Mouse (Mus musculus) spleen, adult 2 months (tissue): ENCODE results near the gene Gm5431. TPM values are rescaled to one million over a fixed set of nuclear protein-coding genes. Genes with fewer than 3 reads are reported as not detected.
"Not testable (repeated sequence)": the region's sequence is repeated elsewhere in the genome, so short reads cannot be mapped to it uniquely, and the experiment has no call there.

Experiments used
- DNase-seq, 2 experiments: peaks; one replicate each; pipeline versions ENCODE4 v3.0.0 to v3.0.0-alpha.2; 2012 to 2021; ENCODE audit warnings: low spot score in 2 of 2, low read depth in 1 of 2
- H3K27ac ChIP-seq: fragments of 200-500 bp; 2 replicates; pipeline ENCODE4 v1.5.1; 2012; ENCODE audit warnings: low read length, inconsistent platforms; ENCODE audit not compliant: insufficient read depth
- H3K27me3 ChIP-seq: fragments of 200-500 bp; 2 replicates; pipeline ENCODE4 v1.6.1; 2012; ENCODE audit warnings: mild to moderate bottlenecking, moderate library complexity, low read length, inconsistent platforms; ENCODE audit not compliant: control insufficient read depth, insufficient read depth
- H3K36me3 ChIP-seq: fragments of 200-500 bp; 2 replicates; pipeline ENCODE4 v1.6.1; 2012; ENCODE audit warnings: mild to moderate bottlenecking, low read length, inconsistent platforms; ENCODE audit not compliant: control insufficient read depth, insufficient read depth
- H3K4me1 ChIP-seq: fragments of 200-500 bp; 2 replicates; pipeline ENCODE4 v1.6.1; 2011; ENCODE audit warnings: inconsistent platforms; ENCODE audit not compliant: control insufficient read depth, insufficient read depth, insufficient read length
- H3K4me3 ChIP-seq: fragments of 200-500 bp; 2 replicates; pipeline ENCODE4 v1.5.1; 2011; ENCODE audit warnings: mild to moderate bottlenecking, inconsistent platforms; ENCODE audit not compliant: insufficient read depth, insufficient read length; ENCODE audit errors: extremely low read depth
- CTCF ChIP-seq: fragments of 200-500 bp; IDR thresholded peaks from 2 replicates; pipeline ENCODE4 v1.5.1; 2011; ENCODE audit warnings: mild to moderate bottlenecking, inconsistent platforms; ENCODE audit not compliant: insufficient read depth, insufficient read length, insufficient replicate concordance; ENCODE audit errors: extremely low read depth
- POLR2A ChIP-seq: fragments of 200-500 bp; IDR thresholded peaks from 2 replicates; pipeline ENCODE4 v1.6.1; 2011; ENCODE audit warnings: low read depth, low read length, inconsistent platforms
- WGBS: fragments of 180-500 bp; shearing (Covaris S2); methylation state at CpG from one replicate; pipeline ENCODE4 v1.1.7; 2018; 5-methylcytosine and 5-hydroxymethylcytosine counted together
- polyA plus RNA-seq: library from polyadenylated mRNA; depleted of rRNA; stranded (reverse); fragments of >200 nt; gene quantifications from 2 replicates; pipeline ENCODE4 v1.2.3, GENCODE M21; 2012; rRNA removed

Gene Gm5431
- 0.36 and 0.37 TPM in 2 replicates for polyA plus RNA-seq

DNA sequence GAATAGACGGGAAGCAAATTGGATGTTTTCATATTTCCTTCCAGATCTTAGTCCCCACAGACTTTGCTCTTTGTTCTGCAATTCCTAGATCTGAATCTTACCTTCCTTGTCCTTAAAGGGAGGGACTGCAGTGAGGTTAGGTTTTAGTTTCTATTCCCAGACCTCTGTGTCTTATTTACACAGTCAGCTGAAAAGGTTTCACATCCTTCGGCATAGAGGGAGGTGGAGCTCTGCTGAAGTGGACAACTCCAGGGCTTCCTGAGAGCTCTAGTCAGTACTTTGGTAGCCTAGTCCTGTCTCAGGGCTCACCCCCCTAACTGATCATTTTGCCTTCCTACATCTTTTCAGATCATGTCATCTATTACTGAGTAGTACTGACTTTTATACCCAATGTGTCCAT lies at the start of gene Gm5431:
Gene Gm5431 (minus strand): TSS at position 194 of the 400 bp plus-strand sequence.
- Histone ChIP-seq H3K4me3 (no peak within 1 kb of the TSS; the same call in 1 of the 2 replicates), H3K4me1 (peaks cover 18% of the 10 kb centered on the region), H3K27me3 (no peaks in the 10 kb centered on the region), H3K36me3 (no peaks in the 10 kb centered on the region), H3K27ac (peak within 1 kb of the TSS; percentile 81)
- WGBS: 26% methylated on average over 2 of the region's 2 CpGs
- peak; percentile 21 to 34 for DNase-seq
- no peak; the same call in 1 of the 2 replicates for TF ChIP-seq POLR2A
- TF ChIP-seq CTCF: no peak

- 89% methylated on average over 6 of the region's 6 CpGs for WGBS
- not testable (repeated sequence) for H3K36me3 ChIP-seq, H3K27ac ChIP-seq
These were observed 44.1 kb upstream of the Gm5431 start, which contains the start of gene Psme2b for GRCm38 (mm10) chr11:48946090-48946489. Gene Psme2b, minus strand, starts transcription at chr11:48946190.

GRCm38 (mm10) chr11:48939286-48939685 lies 37.3 kb upstream of the Gm5431 start:
- not testable (repeated sequence) for H3K27ac ChIP-seq, H3K4me1 ChIP-seq, DNase-seq, H3K4me3 ChIP-seq, H3K36me3 ChIP-seq, H3K27me3 ChIP-seq

More at GRCm38 (mm10) chr11:48946090-48946489, 44.1 kb upstream of the Gm5431 start, which contains the start of gene Psme2b:
- H3K27me3 ChIP-seq, H3K4me1 ChIP-seq, H3K4me3 ChIP-seq, DNase-seq: not testable (repeated sequence)

GRCm38 (mm10) chr11:48935291-48935690 lies 33.3 kb upstream of the Gm5431 start:
- H3K27me3 ChIP-seq, H3K27ac ChIP-seq, H3K4me3 ChIP-seq, H3K36me3 ChIP-seq, DNase-seq, H3K4me1 ChIP-seq: not testable (repeated sequence)
- WGBS: 80% methylated on average over 1 of the region's 3 CpGs

- H3K27me3 ChIP-seq, H3K4me3 ChIP-seq, H3K36me3 ChIP-seq, H3K4me1 ChIP-seq, DNase-seq: not testable (repeated sequence)
- WGBS: 54% methylated on average over 1 of the region's 1 CpGs
- H3K27ac ChIP-seq: peak overlapping the region; percentile 43
These were observed 31.9 kb upstream of the Gm5431 start for GRCm38 (mm10) chr11:48933923-48934322.

DNA sequence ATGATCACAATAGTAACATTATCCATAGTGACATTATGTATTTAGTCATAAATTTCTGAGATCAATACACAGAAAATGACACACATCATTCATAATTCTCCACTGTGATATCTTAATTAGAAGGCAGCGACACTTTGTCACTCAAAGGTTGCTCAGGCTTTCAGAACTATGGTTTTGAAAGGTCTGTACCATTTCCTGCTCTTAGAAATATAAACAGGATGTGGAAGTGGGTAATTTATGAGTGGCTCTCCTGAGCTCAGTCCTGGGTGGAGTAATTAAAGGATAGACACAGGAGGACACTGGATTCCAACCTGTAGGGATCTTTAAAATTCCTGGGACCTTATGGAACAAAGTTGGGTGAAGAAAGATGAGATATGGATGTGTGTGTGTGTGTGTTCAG lies 31.4 kb upstream of the Gm5431 start:
- H3K27ac ChIP-seq: peak overlapping the region; percentile 43; the same call in 1 of the 2 replicates
- H3K4me1 ChIP-seq, H3K4me3 ChIP-seq, DNase-seq, H3K36me3 ChIP-seq, H3K27me3 ChIP-seq: not testable (repeated sequence)
- WGBS: 18% methylated on average over 1 of the region's 1 CpGs

- 69% methylated on average over 1 of the region's 1 CpGs for WGBS
- H3K36me3 ChIP-seq, DNase-seq, H3K4me3 ChIP-seq, H3K27ac ChIP-seq, H3K27me3 ChIP-seq: not testable (repeated sequence)
- peaks cover 23% of the 10 kb centered on the region for H3K4me1 ChIP-seq
These were observed 26.1 kb upstream of the Gm5431 start for GRCm38 (mm10) chr11:48928068-48928467.

GRCm38 (mm10) chr11:48926437-48926836 lies 24.4 kb upstream of the Gm5431 start:
- not testable (repeated sequence) for DNase-seq, H3K27me3 ChIP-seq, H3K4me3 ChIP-seq, H3K36me3 ChIP-seq
- Histone ChIP-seq H3K27ac (peak overlapping the region; percentile 66), H3K4me1 (peaks cover 23% of the 10 kb centered on the region)

DNA sequence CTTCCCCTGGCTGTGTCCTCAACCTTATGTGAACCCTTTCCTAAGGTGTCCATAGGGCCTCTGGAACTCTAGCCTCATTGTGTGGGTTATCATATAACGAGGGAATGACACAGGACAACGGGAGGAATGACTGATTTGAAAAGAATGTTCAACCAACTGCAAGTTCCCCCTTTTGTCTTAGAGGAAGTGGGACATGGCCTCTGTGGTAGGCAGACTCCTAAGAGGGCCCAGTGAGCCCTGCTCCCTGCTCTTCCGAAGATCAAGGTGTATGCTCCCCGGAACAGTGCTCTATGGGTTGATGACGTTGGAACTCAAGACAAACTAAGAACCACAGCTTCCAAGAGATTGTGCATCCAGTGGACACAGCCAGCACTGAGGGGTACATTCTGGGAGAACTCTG lies 21.8 kb upstream of the Gm5431 start:
- peaks cover 23% of the 10 kb centered on the region for H3K4me1 ChIP-seq
- WGBS: 26% methylated on average over 5 of the region's 5 CpGs
- H3K27me3 ChIP-seq, H3K36me3 ChIP-seq, H3K4me3 ChIP-seq, H3K27ac ChIP-seq, DNase-seq: not testable (repeated sequence)
